Mouse (Mus musculus) heart, embryonic 14.5 days (tissue): ENCODE results near the gene Fbl. TPM values are rescaled to one million over a fixed set of nuclear protein-coding genes. Genes with fewer than 3 reads are reported as not detected.
"Not testable (repeated sequence)": the region's sequence is repeated elsewhere in the genome, so short reads cannot be mapped to it uniquely, and the experiment has no call there.

Experiments used
- ATAC-seq: fragments of 200-750 bp; cut with Nextera tagmentation; 2 replicates; pipeline ENCODE4 v1.8.0; 2017; ENCODE audit warnings: low read depth, moderate TSS enrichment; ENCODE audit not compliant: insufficient number of reproducible peaks, insufficient read depth, low FRiP score
- H3K27ac ChIP-seq, 2 experiments: fragments of 200-500 bp in 1 of 2; fragments of 300-500 bp in 1 of 2; sonication (generic) in 1 of 2; replicated peaks in 1 of 2; 2 replicates each; pipeline ENCODE4 v1.5.1; 2012 to 2014; ENCODE audit warnings: low read depth in 2 of 2, low read length in 2 of 2, control low read depth in 1 of 2, mild to moderate bottlenecking in 1 of 2, mixed read lengths in 1 of 2; ENCODE audit not compliant: control insufficient read depth in 1 of 2, insufficient read depth in 1 of 2
- H3K27me3 ChIP-seq: fragments of 300-500 bp; sonication (generic); 2 replicates; pipeline ENCODE4 v1.6.1; 2014; ENCODE audit warnings: mild to moderate bottlenecking, low read length, control low read depth; ENCODE audit not compliant: control insufficient read depth, insufficient read depth
- H3K36me3 ChIP-seq: fragments of 300-500 bp; sonication (generic); 2 replicates; pipeline ENCODE4 v1.6.1; 2014; ENCODE audit warnings: mild to moderate bottlenecking, control low read depth, low read length, mixed read lengths; ENCODE audit not compliant: control insufficient read depth, insufficient read depth
- H3K4me1 ChIP-seq, 2 experiments: fragments of 200-500 bp in 1 of 2; fragments of 300-500 bp in 1 of 2; sonication (generic) in 1 of 2; 2 replicates each; pipeline ENCODE4 v1.6.1; 2012 to 2014; ENCODE audit warnings: low read length in 2 of 2, control low read depth in 1 of 2, mixed read lengths in 1 of 2; ENCODE audit not compliant: control insufficient read depth in 2 of 2, insufficient read depth in 2 of 2
- H3K4me2 ChIP-seq: fragments of 300-500 bp; sonication (generic); 2 replicates; pipeline ENCODE4 v1.6.1; 2014; ENCODE audit warnings: mild to moderate bottlenecking, low read length
- H3K4me3 ChIP-seq, 2 experiments: fragments of 200-500 bp in 1 of 2; fragments of 300-500 bp in 1 of 2; sonication (generic) in 1 of 2; 2 replicates each; pipeline ENCODE4 v1.5.1; 2012 to 2014; ENCODE audit warnings: low read length in 2 of 2, mild to moderate bottlenecking in 2 of 2, control low read depth in 1 of 2, low read depth in 1 of 2, moderate library complexity in 1 of 2; ENCODE audit not compliant: control insufficient read depth in 1 of 2, insufficient read depth in 1 of 2
- H3K9ac ChIP-seq: fragments of 300-500 bp; sonication (generic); 2 replicates; pipeline ENCODE4 v1.6.1; 2014; ENCODE audit warnings: mild to moderate bottlenecking, low read length
- H3K9me3 ChIP-seq: fragments of 300-500 bp; sonication (generic); 2 replicates; pipeline ENCODE4 v1.6.1; 2016; ENCODE audit warnings: low read length, control low read depth; ENCODE audit not compliant: control insufficient read depth
- WGBS: fragments of 180-500 bp; shearing (Covaris S2); extraction: QIAGEN DNeasy Blood & Tissue Kit; methylation state at CpG from one replicate; pipeline ENCODE4 v1.1.7; 2014; 5-methylcytosine and 5-hydroxymethylcytosine counted together
- polyA plus RNA-seq: library from polyadenylated mRNA; unstranded; fragments of >200 nt; fragmentation: Nextera tagmentation; extraction: Ambion mirVana; gene quantifications from 2 replicates; pipeline ENCODE4 v1.2.1, GENCODE M21; 2014

Fbl gene
- 20.1 and 23.1 TPM in 2 replicates for polyA plus RNA-seq

GRCm38 (mm10) chr7:28169489-28170422 is at the start of gene Fbl:
TSS of gene Fbl (plus strand) at chr7:28169710.
- peak within 1 kb of the TSS; percentile 73 for H3K4me2 ChIP-seq
- peak within 1 kb of the TSS; percentile 87 for H3K9ac ChIP-seq
- H3K4me3 ChIP-seq, result peak within 1 kb of the TSS; percentile 83 to 84
- no peaks in the 10 kb centered on the region for H3K27me3 ChIP-seq
- peak within 1 kb of the TSS; percentile 73 to 90 for H3K27ac ChIP-seq
- under 1% methylated on average over 80 of the region's 80 CpGs for WGBS
- peak; percentile 88 for ATAC-seq
- peaks cover 7 to 27% of the 10 kb centered on the region in 2 experiments for H3K4me1 ChIP-seq
- H3K9me3 ChIP-seq, result peaks cover 4% of the 10 kb centered on the region; the same call in 1 of the 2 replicates
- H3K36me3 ChIP-seq, result peaks cover 2% of the 10 kb centered on the region

GRCm38 (mm10) chr7:28129166-28129565 is 40.3 kb upstream of the Fbl start, which contains the start of gene 9530053A07Rik:
TSS of gene 9530053A07Rik (plus strand) at chr7:28129466.
- no peak for ATAC-seq
- Histone ChIP-seq H3K9ac (no peak within 1 kb of the TSS), H3K4me2 (no peak within 1 kb of the TSS), H3K4me3 (no peak within 1 kb of the TSS), H3K4me1 (no peaks in the 10 kb centered on the region), H3K27ac (no peak within 1 kb of the TSS), H3K9me3 (no peaks in the 10 kb centered on the region), H3K27me3 (no peaks in the 10 kb centered on the region), H3K36me3 (no peaks in the 10 kb centered on the region)
- WGBS, result 70% methylated on average over 5 of the region's 5 CpGs

GRCm38 (mm10) chr7:28137613-28138012 is 31.9 kb upstream of the Fbl start:
- Histone ChIP-seq H3K36me3 (no peaks in the 10 kb centered on the region), H3K27ac (no peak overlapping the region), H3K4me2 (no peak overlapping the region), H3K27me3 (no peaks in the 10 kb centered on the region), H3K4me3 (no peak overlapping the region), H3K4me1 (no peaks in the 10 kb centered on the region), H3K9ac (no peak overlapping the region), H3K9me3 (no peaks in the 10 kb centered on the region)
- 56% methylated on average over 5 of the region's 5 CpGs for WGBS
- ATAC-seq, result no peak

GRCm38 (mm10) chr7:28148263-28148662 is 21.2 kb upstream of the Fbl start:
- Histone ChIP-seq H3K4me3 (no peak overlapping the region), H3K9ac (no peak overlapping the region), H3K27ac (no peak overlapping the region), H3K4me1 (no peaks in the 10 kb centered on the region), H3K27me3 (peaks cover 12% of the 10 kb centered on the region; the same call in 1 of the 2 replicates), H3K4me2 (no peak overlapping the region), H3K9me3 (0 out of 2 replicates have a peak, but pooled peaks cover 8% of the 10 kb centered on the region), H3K36me3 (no peaks in the 10 kb centered on the region)
- no peak for ATAC-seq
- WGBS, result 14% methylated on average over 3 of the region's 3 CpGs

GRCm38 (mm10) chr7:28149841-28150240 is 19.7 kb upstream of the Fbl start:
- no peak for ATAC-seq
- Histone ChIP-seq H3K4me3 (no peak overlapping the region), H3K27me3 (peaks cover 12% of the 10 kb centered on the region; the same call in 1 of the 2 replicates), H3K9me3 (no peaks in the 10 kb centered on the region), H3K36me3 (no peaks in the 10 kb centered on the region), H3K4me2 (no peak overlapping the region), H3K27ac (no peak overlapping the region), H3K9ac (no peak overlapping the region), H3K4me1 (no peaks in the 10 kb centered on the region)
- 84% methylated on average over 1 of the region's 1 CpGs for WGBS

GRCm38 (mm10) chr7:28151584-28152221 is 17.8 kb upstream of the Fbl start:
- Histone ChIP-seq H3K27ac (no peak overlapping the region), H3K4me1 (no peaks in the 10 kb centered on the region), H3K4me2 (no peak overlapping the region), H3K36me3 (no peaks in the 10 kb centered on the region), H3K27me3 (peaks cover 11% of the 10 kb centered on the region; the same call in 1 of the 2 replicates), H3K4me3 (no peak overlapping the region), H3K9ac (no peak overlapping the region), H3K9me3 (no peaks in the 10 kb centered on the region)
- 15% methylated on average over 13 of the region's 13 CpGs for WGBS
- no peak for ATAC-seq

- not testable (repeated sequence) for H3K27me3 ChIP-seq, ATAC-seq
- 29% methylated on average over 5 of the region's 5 CpGs for WGBS
These were observed 15.9 kb upstream of the Fbl start for GRCm38 (mm10) chr7:28153595-28153994.

More at GRCm38 (mm10) chr7:28153595-28153994, 15.9 kb upstream of the Fbl start:
- not testable (repeated sequence) for H3K4me2 ChIP-seq, H3K4me1 ChIP-seq, H3K4me3 ChIP-seq, H3K9me3 ChIP-seq, H3K9ac ChIP-seq, H3K27ac ChIP-seq, H3K36me3 ChIP-seq
